Mouse (Mus musculus) forebrain, postnatal 0 days (tissue): ENCODE results near the gene Emilin2. TPM values are rescaled to one million over a fixed set of nuclear protein-coding genes. Genes with fewer than 3 reads are reported as not detected.

Experiments used
- ATAC-seq: fragments of 200-750 bp; cut with Nextera tagmentation; 2 replicates; pipeline ENCODE4 v1.8.0; 2017; ENCODE audit warnings: mild to moderate bottlenecking, moderate library complexity
- DNase-seq: peaks from one replicate; pipeline ENCODE4 v3.0.0-alpha.2; 2015
- H3K27ac ChIP-seq: fragments of 300-500 bp; sonication (generic); 2 replicates; pipeline ENCODE4 v1.5.1; 2014; ENCODE audit warnings: low read depth, mild to moderate bottlenecking, antibody characterized with exemption, low read length, moderate library complexity, mixed read lengths
- H3K27me3 ChIP-seq: fragments of 300-500 bp; sonication (generic); 2 replicates; pipeline ENCODE4 v1.6.1; 2014; ENCODE audit warnings: mild to moderate bottlenecking, low read length, mixed read lengths; ENCODE audit not compliant: insufficient read depth
- H3K36me3 ChIP-seq: fragments of 300-500 bp; sonication (generic); 2 replicates; pipeline ENCODE4 v1.6.1; 2014; ENCODE audit warnings: mild to moderate bottlenecking, moderate library complexity; ENCODE audit not compliant: insufficient read depth
- H3K4me1 ChIP-seq: fragments of 300-500 bp; sonication (generic); 2 replicates; pipeline ENCODE4 v1.6.1; 2014; ENCODE audit warnings: antibody characterized with exemption; ENCODE audit not compliant: insufficient read depth
- H3K4me2 ChIP-seq: fragments of 300-500 bp; sonication (generic); 2 replicates; pipeline ENCODE4 v1.6.1; 2014; ENCODE audit warnings: low read depth, mild to moderate bottlenecking, moderate library complexity
- H3K4me3 ChIP-seq: fragments of 300-500 bp; sonication (generic); 2 replicates; pipeline ENCODE4 v1.5.1; 2014; ENCODE audit warnings: low read depth, low read length, mixed read lengths
- H3K9ac ChIP-seq: fragments of 300-500 bp; sonication (generic); 2 replicates; pipeline ENCODE4 v1.6.1; 2014; ENCODE audit warnings: mild to moderate bottlenecking
- H3K9me3 ChIP-seq: fragments of 300-500 bp; sonication (generic); 2 replicates; pipeline ENCODE4 v1.6.1; 2016; ENCODE audit warnings: low read length
- CTCF ChIP-seq: sonication (generic); IDR thresholded peaks from 2 replicates; pipeline ENCODE4 v1.5.1; 2016; ENCODE audit warnings: antibody characterized with exemption, control low read depth, low read depth
- WGBS: fragments of 180-500 bp; shearing (Covaris S2); extraction: QIAGEN DNeasy Blood & Tissue Kit; methylation state at CpG from one replicate; pipeline ENCODE4 v1.1.7; 2014; 5-methylcytosine and 5-hydroxymethylcytosine counted together
- polyA plus RNA-seq: library from polyadenylated mRNA; unstranded; fragments of >200 nt; fragmentation: Nextera tagmentation; extraction: Ambion mirVana; gene quantifications from 2 replicates; pipeline ENCODE4 v1.2.1, GENCODE M21; 2015
- total RNA-seq: library from RNA; depleted of rRNA; stranded (reverse); fragments of >200 nt; gene quantifications from 2 replicates; pipeline ENCODE4 v1.2.3, GENCODE M21; 2014

Emilin2 gene
- total and polyA plus RNA-seq, 2 experiments from 2014 or later, result 2.0 to 3.2 TPM

- 87% methylated on average over 12 of the region's 12 CpGs for WGBS
- no peak overlapping the region for H3K4me2 ChIP-seq
- no peaks in the 10 kb centered on the region for H3K27me3 ChIP-seq
- no peaks in the 10 kb centered on the region for H3K4me1 ChIP-seq
- no peak overlapping the region for H3K4me3 ChIP-seq
- peaks cover 36% of the 10 kb centered on the region for H3K36me3 ChIP-seq
- no peak overlapping the region for H3K9ac ChIP-seq
- no peak for DNase-seq
- no peak overlapping the region for H3K27ac ChIP-seq
- no peak for ATAC-seq
- TF ChIP-seq CTCF, result no peak
- no peaks in the 10 kb centered on the region for H3K9me3 ChIP-seq
These were observed 77.7 kb downstream of the Emilin2 start for GRCm38 (mm10) chr17:71234041-71234594.

DNA sequence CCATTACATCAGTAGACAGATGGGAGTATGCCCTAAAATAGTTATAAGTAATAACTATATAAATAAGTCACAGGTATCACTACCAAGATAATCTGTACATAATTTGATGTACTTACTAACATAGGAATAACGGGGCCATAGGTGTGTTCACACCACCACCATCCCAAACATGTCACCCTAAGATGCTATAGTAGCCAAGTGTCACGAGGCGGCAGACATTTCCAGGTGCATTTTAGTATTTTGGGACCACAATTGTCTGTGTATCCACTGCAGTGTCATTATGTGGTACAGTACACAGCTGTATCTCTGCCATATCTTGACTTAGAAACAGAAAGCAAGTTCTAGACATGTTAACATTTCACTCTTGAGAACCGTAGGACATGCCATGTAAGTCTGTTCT, 78.6 kb downstream of the Emilin2 start:
- Histone ChIP-seq H3K9me3 (no peaks in the 10 kb centered on the region), H3K4me1 (no peaks in the 10 kb centered on the region), H3K27me3 (no peaks in the 10 kb centered on the region), H3K4me2 (no peak overlapping the region), H3K9ac (no peak overlapping the region), H3K27ac (no peak overlapping the region), H3K36me3 (peaks cover 28% of the 10 kb centered on the region), H3K4me3 (no peak overlapping the region)
- DNase-seq, result no peak
- TF ChIP-seq CTCF, result no peak
- WGBS, result 95% methylated on average over 4 of the region's 4 CpGs
- ATAC-seq, result no peak

DNA sequence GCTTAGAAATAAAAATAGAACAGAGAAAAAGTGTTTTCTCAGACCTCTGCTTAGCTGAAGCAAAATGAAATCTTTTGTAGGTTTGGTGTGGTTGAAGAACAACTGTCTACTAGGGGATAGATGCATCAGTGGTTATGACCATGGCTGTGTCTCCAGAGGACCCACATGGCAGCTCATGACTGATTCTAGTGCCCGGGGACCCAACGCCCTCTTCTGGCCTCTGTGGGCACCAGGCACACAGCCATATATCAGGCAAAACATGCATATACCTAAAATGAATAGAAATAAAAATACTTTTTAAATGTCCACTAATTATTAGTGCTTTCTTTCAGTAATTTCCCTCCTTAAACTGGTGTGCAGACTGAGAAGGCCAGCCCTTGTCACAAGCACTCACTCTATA, 79.8 kb downstream of the Emilin2 start:
- Histone ChIP-seq H3K4me3 (no peak overlapping the region), H3K4me2 (no peak overlapping the region), H3K4me1 (no peaks in the 10 kb centered on the region), H3K27me3 (no peaks in the 10 kb centered on the region), H3K9me3 (no peaks in the 10 kb centered on the region), H3K27ac (no peak overlapping the region), H3K36me3 (peaks cover 23% of the 10 kb centered on the region), H3K9ac (no peak overlapping the region)
- 89% methylated on average over 2 of the region's 2 CpGs for WGBS
- no peak for ATAC-seq
- DNase-seq, result no peak
- no peak for TF ChIP-seq CTCF

- H3K27ac ChIP-seq, result no peak overlapping the region
These were observed 81.6 kb downstream of the Emilin2 start for GRCm38 (mm10) chr17:71230108-71230709.

GRCm38 (mm10) chr17:71228651-71229050, 83.1 kb downstream of the Emilin2 start:
- Histone ChIP-seq H3K4me1 (no peaks in the 10 kb centered on the region), H3K27me3 (no peaks in the 10 kb centered on the region), H3K27ac (no peak overlapping the region), H3K4me3 (no peak overlapping the region), H3K36me3 (peaks cover 16% of the 10 kb centered on the region), H3K4me2 (no peak overlapping the region), H3K9me3 (no peaks in the 10 kb centered on the region), H3K9ac (no peak overlapping the region)
- TF ChIP-seq CTCF, result no peak
- no peak for ATAC-seq
- no peak for DNase-seq
- 81% methylated on average over 7 of the region's 7 CpGs for whole genome bisulfite sequencing

More at GRCm38 (mm10) chr17:71230108-71230709, 81.6 kb downstream of the Emilin2 start:
- ATAC-seq, result no peak
- Histone ChIP-seq H3K9ac (no peak overlapping the region), H3K4me1 (no peaks in the 10 kb centered on the region), H3K9me3 (no peaks in the 10 kb centered on the region), H3K4me3 (no peak overlapping the region), H3K27me3 (no peaks in the 10 kb centered on the region), H3K4me2 (no peak overlapping the region), H3K36me3 (peaks cover 19% of the 10 kb centered on the region)
- 74% methylated on average over 9 of the region's 9 CpGs for WGBS
- peak; percentile 42 for DNase-seq
- TF ChIP-seq CTCF, result peak; percentile 51

- no peak overlapping the region for H3K4me2 ChIP-seq
- peaks cover 16% of the 10 kb centered on the region for H3K36me3 ChIP-seq
- H3K4me3 ChIP-seq, result no peak overlapping the region
- no peaks in the 10 kb centered on the region for H3K4me1 ChIP-seq
- WGBS, result 81% methylated on average over 9 of the region's 9 CpGs
- H3K27ac ChIP-seq, result no peak overlapping the region
- ATAC-seq (no peak), DNase-seq (no peak)
- H3K9me3 ChIP-seq, result no peaks in the 10 kb centered on the region
- no peak for TF ChIP-seq CTCF
- no peak overlapping the region for H3K9ac ChIP-seq
- no peaks in the 10 kb centered on the region for H3K27me3 ChIP-seq
These were observed 84.5 kb downstream of the Emilin2 start for GRCm38 (mm10) chr17:71227128-71227895.

DNA sequence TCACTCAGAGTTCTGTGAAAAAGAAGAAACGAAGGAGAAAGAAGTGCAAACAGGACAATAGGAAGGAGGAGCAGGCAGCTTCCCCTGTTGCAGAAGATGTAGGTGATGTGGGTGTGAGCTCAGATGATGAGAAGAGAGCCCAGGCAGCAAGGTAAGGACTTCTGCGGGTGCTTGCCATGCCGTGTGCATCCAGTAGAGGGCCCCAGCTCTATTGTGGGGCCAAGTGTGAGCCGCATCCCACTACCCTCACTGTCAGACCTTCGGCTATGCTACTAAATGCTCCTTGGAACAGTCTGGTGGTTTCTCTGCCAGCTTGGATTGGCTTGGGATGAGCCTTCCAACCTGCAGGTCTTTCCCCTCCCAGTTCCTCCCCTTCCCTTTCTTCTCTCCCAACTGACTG, 86.7 kb downstream of the Emilin2 start:
- no peaks in the 10 kb centered on the region for H3K27me3 ChIP-seq
- 0 out of 2 replicates have a peak, but pooled peaks cover 6% of the 10 kb centered on the region for H3K36me3 ChIP-seq
- no peak overlapping the region for H3K9ac ChIP-seq
- H3K4me3 ChIP-seq, result no peak overlapping the region
- H3K4me1 ChIP-seq, result no peaks in the 10 kb centered on the region
- ATAC-seq, result peak; percentile 25; the same call in 1 of the 2 replicates
- no peak overlapping the region for H3K4me2 ChIP-seq
- H3K9me3 ChIP-seq, result no peaks in the 10 kb centered on the region
- no peak overlapping the region for H3K27ac ChIP-seq
- 41% methylated on average over 5 of the region's 5 CpGs for WGBS
- DNase-seq, result peak; percentile 10
- TF ChIP-seq CTCF, result peak; percentile 47
